Mouse (Mus musculus) lung, postnatal 14 days (tissue): ENCODE results near the gene Csmd2.

Experiments used
- DNase-seq: peaks from one replicate; pipeline ENCODE4 v3.0.0; 2021

Csmd2 gene

DNA sequence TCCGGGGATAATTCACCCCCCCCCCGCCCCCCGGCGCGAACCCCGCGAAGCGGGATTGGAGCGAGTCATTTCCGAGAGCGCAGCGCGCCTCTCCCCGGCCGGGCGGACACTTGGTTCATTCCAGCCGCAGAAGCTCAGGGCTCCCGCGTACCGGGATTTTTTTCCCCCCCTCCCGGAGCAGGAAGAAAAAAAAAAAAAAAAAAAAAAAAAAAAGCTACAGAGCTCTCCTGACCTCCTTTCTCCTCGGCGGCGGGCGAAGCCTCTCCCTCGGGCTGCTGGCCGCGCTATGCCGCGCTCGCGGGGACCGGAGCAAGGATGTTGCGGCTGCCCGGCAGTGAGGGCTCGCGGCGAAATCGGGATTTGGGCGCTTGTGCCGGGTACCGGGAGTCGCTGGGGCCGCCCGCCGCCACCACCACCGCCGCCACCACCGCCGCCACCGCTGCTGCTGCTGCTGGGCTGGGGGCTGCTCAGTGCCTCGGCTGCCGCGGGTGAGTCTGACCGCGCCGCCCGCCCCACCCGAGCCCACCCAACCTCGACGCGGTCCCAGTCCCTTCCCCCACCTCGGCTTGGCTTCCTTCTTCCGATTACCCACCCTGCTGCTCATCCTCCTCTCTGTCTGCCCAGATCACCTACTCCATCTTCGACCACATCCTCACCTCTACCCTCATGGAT lies at the start of gene Csmd2:
Gene Csmd2, plus strand, starts transcription at position 74 of the 672 bp plus-strand sequence.
- DNase-seq = no peak

DNA sequence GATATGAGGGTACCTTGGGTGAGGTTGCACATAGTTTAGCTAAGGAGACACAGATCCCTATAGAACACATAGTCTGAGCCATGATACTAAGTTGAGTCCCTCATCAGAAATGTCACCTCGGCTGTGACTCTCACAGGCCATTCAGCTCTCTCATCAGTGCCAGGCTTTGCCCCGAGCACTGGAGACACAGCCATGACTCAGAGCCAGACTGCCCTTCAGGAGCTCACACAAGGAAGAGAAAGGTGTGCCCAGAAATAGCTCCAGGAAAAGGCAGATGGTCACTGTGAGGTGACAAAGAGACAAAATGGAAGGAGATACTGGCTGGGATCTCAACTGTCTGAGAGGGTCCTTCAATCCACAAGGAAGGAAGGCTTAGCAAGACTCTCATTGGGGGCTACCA lies 40.0 kb upstream of the Csmd2 start:
- DNase-seq = no peak

DNA sequence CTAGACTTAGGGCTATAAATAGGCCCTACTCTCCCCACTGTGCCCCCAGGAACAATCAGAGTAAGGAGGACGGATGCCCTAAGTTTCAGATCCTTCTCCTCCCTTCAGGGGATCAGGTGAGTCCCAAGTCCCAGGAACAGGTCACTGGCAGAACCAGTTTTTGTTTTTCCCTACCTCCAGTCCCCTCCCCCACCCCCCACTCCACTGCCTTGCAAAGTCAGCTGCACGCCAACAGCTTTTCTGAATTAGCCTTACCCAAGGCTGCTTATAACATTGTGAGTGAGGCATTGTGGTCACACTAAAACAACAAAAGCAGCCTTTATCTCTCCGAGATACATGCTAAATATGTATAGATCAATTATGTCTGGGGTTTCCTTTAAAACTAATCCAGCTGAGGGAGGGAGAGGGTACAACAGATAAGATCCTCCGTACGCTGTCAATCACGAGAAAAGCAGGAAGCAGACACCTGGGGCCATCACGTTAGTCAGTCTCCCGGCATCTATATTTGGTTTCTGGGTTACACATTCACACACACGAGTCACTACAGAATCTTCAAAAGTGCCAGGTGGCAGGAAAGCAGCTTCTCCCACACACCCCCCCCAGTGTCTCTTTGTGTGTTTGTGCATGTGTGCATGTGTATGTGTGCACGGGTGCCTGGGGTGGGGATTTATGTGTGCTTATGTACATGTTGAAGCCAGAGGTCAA lies 34.5 kb upstream of the Csmd2 start:
- no peak for DNase-seq

DNA sequence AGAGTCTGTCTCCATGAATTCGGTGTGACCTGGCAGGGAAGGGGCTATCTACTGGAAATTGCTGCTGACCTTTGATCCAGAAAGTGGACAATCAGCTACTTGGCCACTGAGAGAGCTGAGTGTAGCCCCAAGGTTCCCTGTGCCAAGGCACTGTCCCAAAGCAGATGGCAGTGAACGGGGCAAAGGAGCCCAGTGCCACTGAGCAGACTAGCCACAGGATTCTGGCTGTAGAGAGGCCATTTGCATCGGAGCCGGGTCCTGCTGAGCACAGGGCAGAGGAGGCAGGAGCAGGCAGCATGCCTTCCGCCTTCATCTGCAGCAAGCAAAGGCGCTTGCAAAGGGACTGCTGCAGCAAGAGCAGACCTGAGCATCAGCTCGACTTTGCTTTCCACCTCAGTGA lies 18.6 kb upstream of the Csmd2 start:
- DNase-seq = no peak

GRCm38 (mm10) chr4:127970018-127970421 lies 17.6 kb upstream of the Csmd2 start:
- peak; percentile 35 for DNase-seq

DNA sequence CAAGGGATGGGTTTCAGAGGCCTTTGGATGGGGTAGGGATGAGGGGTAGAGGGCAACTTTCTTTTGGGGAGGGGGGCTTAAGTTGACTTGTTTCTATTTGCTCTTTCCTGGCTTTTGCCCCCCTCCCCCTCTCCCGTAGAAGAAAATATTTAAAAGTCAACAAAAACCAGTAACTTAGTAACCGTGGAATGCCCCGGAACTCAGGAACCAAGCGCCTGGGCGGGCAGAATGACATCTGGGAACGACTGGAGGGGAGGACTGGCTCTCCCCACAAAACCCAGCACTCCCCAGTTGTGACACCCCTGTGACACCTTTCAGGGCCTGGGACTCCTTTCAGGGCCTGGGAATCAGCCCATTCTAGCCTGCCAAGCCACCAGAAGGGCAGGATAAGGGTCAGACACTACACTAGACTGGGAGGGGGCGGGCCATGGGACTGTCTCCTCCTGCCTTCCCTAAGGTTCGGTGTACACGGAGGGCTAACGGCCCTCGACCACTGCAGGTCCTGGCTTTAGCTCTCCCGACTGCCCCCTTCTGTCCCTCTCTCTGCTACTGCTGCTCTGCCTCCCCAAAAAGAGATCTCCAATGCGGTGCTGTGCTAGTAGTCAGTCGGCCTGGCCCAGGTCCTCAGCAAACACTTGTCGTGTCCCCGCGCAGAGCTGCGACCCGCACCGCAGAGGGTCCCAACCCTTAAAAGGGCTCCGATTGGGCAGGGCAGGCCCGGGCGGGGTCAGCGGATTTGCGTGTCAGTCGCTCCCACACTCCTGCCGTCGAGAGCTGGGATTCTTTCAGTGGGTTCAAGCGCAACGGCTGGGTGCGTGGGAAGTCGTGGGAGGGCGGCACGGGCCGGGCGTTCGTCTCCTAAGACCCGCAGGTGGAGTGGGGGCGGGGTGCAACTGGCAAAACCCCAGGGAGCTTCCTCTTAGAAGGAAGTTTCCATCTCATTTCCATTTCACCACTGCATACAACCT lies 16.5 kb upstream of the Csmd2 start, which contains the start of gene CK137956:
Gene CK137956, minus strand, starts transcription at position 51 of the 968 bp plus-strand sequence.
- DNase-seq = no peak

DNA sequence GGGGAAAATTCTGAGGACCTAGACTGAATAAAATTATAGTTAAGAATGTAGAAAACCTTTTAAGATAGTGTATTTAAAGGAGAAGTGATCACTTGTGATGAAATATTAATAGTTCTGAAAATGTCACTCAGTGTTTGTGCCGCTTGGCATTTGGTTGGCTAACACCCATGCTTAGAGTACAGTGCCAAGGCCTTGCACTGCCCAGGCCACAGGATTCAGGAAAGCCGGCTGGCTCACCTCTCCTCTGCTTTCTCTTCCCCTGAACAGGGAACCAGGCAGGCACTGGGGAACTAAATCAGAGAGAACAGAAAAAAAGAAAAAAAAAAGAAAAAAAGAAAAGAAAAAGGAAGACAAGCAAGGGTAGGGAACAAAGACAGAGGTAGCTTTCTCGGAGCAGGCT lies 14.7 kb upstream of the Csmd2 start:
- DNase-seq = no peak

DNA sequence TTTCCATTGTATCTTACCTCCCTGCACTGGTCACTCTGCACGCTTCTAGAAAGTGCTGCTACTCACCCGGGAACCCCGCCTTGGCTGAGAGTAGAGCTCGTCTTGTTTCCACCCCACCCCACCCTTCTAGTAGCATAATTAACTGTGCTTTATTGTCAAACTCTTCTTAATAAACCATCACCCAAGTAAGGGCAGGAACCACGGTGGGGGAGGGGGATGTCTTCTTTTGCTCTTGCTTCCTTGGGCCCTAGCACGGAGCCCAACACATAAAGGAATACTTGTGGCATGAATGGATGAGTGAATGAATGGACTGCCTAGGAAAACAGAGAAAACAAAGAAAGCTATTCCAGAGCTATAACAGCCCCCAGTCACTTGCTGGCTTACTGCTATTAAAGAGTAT lies 6.5 kb upstream of the Csmd2 start:
- no peak for DNase-seq

GRCm38 (mm10) chr4:127984426-127984825 lies 3.2 kb upstream of the Csmd2 start:
- DNase-seq = no peak

DNA sequence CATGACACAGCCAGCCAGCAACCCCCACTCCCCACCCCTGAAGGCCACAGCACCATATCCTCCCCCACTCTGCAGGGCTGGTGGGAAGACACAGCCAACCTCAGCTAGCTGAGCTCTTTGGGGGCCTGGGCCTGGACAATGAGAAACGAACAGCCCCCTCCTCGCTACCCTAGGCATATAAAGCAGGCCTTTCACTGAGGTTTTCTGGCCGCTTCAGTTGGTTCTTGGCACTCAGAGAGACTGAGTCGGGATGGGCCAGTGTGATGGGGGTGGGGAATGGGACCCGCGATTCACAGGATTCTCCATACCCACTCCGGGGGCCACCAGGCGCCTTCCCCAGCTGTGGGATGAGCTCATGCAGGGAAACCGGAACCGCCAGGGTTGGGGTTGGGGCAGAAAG lies 1.8 kb upstream of the Csmd2 start:
- DNase-seq = no peak

DNA sequence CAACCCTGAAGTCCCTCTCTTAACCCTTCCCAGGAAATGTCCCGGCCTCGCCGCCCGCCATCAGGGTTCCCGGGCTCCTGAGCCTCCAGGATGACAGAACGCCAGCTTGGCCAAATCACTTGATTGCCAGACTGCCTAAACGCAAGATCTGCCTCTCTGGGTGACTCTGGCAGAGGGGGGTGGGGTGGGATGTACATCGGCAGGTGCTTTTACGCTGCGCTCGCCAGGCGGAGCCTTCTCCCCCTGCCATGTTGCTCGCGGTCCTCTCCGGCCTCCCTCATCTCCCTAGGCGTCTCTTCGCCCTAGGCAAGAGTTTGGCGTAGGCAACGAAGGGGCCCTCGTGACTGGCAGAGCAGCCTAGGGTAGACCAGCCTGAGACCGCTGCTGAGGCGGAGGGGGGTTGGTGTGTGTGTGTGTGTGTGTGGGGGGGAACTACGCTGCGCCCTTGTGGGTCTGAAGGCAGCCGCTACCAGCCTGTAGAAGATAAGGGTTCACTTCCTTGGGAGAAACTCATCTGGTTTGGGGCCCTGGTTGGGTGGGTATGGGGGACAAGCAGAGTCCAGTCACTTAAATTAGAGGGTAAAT lies 1.1 kb upstream of the Csmd2 start:
- no peak for DNase-seq

DNA sequence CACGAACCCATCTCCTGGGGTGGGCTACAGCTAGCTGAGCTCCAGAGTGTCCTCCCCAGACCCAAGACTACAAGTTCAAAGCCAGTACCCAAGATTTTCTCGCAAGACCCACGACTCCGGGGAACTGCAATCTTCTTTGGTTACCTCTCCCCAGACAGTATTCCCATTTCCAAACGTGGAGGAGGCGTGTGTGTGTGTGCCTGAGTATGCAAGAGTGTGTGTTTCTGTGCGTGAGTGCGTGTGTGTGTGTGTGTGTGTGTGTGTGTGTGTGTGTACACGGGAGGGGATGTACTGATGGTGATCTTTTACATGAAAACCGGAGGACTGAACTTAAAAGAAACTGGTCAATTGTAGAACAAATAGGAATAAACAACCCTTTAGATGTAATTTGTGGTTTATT lies 387 bp upstream of the Csmd2 start:
- no peak for DNase-seq

DNA sequence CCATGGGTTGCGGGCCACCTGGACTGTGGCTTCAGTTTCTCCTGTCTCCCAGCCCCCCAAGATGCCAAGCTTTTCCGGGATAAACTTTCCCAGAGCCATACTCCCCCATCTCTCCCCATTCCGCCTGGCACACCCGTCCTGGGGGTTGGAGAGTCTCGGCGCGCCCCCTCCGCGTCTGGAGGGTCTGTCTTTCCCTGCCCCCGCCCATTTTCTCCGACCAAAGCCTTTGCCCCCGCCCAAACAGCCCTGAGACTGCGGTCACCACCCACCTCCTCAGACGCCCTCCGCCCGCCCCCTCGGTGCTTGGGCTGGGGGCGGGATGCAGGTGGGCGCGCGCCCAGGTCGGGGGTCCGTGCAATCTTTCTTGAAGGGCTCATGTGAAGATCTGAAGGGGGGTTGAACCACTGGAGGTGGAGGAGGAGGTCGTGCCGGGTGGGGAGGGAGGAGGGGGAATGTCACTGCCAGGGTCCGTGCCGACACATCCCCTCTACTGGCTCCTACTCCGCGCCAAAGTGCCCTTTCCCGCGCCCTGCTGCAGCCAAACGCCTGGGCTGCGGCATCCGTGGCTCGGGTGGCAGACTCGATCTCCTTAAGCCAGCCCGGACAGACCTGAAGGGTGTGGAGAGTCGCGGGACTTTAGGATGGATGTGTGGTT lies 996 bp downstream of the Csmd2 start:
- no peak for DNase-seq

DNA sequence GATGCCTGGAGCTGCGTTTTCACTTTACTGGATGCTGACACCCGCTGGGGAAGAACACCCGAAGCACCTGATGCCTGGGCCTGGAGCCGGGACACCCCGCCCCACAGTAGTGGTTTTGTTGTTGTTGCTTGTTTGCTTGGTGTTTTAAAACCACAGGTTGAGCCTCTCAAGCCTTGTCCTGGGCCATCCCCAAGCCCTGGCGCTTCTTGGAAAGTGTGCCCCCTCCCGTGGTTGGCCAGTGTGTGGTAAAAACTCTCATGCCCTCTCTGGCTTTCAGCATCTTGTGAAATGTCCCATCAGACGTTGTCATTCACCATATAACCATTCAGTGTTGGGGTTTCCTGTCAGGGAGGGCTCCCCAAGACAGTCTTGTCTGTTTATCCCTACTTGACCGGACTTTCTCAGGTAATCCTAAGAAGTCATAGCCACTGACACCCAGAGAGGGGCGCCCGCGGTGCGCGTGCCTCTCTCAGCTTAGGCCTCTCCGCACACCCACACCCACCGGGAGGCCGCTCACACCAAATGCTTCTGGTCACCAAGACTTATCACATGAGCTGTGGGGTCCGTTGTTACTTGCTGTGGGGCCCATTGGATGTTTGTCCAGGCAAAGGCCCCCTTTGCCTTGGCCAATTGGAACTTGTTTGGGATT lies 1.8 kb downstream of the Csmd2 start:
- DNase-seq = no peak

DNA sequence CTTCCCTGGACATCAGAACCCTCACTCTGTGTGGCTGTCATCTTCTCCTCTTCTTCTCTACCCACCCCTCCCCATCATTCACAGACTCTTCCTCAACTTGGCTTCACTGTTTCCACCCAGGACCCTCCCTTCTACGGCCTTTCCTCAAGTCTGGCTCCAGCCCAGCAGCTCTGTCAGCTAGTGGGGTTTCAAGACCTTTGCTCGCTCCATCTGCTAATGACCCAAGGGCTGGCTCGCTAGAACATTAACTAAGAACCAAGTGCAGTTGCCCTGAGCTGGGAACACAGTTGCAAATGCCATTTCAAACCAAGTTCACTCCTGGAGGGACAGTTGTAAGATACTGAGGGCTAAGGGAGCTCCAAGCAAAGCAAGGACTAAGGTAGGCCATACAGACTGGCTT lies 11.6 kb downstream of the Csmd2 start:
- DNase-seq = no peak

DNA sequence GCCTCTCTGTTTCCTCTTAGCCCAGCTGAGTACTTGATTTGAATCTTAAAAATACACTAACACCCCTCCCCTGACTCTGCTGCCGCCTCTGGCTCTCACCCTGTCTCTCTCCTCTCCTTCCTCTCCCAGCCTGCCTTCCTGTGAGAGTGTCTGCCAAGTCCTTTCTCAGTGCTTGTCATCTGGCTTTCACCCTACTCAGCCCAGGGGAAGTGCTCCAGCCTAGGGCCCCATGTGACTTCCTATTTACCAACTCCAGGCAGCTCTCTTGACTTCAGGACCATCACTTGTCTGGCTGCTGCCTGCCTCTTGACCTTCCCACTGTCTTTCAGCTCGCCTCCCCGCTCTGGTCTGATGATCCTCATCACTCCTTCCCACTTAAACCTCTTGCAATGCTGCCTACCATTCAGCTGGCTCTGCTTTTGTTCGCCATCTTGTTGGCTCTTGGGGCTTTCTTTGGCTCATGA lies 15.0 kb downstream of the Csmd2 start:
- DNase-seq = no peak

DNA sequence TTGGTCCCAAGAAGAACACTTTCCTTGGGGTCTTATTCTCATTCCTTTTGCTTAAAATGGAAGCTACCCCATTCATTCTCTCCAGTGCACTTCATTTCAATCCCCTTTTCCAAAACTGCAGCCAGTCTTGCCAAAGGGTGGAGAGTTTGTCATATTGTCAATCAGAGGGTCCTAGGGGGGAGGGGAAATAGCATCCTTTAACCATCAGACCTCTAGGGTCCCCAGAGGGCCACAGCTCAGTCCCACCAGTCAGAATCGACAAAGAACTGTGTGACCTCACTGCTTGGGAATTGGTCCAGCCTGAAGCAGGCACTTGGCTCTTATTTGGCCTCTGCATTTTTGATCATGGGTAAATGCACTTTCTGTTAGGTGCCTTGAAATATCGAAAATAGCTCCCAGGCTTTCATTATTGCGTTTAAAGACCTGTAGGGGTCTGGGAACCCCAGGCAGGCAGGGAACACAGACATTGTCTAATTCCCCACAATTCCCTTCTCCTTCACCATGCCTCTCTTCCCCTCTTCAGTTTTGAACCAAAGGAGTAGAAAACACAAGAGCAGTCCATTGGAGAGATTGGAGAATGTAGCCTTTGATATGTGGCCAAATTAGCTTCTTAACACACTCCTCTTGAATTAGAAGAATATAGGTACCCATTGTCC lies 17.3 kb downstream of the Csmd2 start:
- no peak for DNase-seq

DNA sequence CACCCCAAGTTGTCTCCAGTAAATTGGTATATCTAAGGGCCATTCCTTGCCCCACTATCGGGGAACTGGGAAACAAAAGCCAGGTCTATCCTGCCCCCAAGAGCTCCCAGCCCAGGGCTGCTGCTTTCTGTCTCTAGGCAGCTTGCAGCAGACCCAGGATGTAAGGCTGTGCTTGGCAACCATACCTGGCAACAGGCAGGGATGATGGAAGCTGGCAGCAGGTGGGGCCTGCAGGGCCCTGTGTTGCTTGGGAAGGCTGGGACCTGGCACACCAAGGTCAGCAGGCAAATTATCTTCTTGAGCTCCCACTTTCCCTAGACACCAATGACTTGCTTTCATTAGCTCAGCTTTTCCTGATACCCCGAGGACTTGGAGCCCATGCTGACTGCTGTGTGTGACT lies 31.8 kb downstream of the Csmd2 start:
- DNase-seq = no peak

DNA sequence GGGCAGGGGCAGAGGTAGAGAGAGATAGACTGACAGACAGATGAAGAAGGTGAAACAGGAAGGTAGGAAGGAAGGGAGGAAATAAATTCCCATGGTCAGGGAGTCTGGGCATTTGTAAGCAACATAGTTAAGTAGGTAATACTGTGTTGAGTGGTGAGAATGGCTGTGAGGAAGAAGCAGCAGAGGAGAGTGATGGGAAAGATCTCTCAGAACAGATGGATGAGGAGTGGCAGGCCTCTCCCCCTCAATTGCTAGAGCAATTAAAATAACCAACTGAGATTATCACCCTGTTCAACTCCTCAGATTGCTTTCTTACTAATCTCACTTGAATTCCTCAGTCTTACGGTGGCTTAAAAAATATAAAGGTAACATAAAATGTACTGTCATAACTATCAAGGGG lies 40.6 kb downstream of the Csmd2 start:
- no peak for DNase-seq

DNA sequence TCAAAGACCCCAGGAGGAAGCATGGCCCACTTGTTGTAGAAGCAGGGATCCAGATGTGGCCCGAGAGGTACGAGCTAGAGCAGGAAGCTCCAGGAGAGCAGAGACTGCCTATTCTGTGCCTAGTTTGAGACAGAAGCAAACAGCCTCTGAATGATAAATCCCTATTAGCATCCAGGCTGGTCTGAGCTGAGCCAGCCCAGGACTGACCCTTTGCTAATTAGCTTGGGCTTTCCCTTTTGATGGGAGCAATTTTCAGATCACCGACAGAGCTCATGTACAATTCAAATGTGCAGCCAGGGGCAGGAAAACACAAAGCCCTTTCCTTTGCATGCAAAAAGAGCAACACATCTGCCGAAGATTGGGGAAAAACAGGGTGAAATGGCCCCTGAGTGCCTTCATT lies 54.2 kb downstream of the Csmd2 start:
- DNase-seq = no peak

DNA sequence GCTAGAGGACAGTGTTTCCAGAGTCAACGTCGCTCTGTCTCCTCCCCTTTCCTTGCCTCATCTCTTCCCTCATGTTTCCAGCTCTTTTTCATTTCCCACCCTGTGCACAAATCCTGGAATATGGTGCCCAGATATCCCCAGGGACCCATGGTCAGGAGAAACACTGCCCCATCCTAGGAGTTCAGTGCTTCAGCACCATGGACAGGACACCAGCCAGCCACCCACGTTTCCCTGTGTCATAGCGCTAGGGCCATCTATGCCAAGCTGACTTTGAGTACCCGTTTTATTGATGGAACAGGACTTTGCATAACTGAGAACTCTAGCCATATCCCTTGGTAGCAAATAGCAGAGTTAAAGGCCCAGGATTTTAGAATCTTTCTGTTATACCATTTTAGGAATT lies 55.0 kb downstream of the Csmd2 start:
- DNase-seq = peak; percentile 21
